Mouse (Mus musculus): ENCODE data around the gene Crybg2.

DNA sequence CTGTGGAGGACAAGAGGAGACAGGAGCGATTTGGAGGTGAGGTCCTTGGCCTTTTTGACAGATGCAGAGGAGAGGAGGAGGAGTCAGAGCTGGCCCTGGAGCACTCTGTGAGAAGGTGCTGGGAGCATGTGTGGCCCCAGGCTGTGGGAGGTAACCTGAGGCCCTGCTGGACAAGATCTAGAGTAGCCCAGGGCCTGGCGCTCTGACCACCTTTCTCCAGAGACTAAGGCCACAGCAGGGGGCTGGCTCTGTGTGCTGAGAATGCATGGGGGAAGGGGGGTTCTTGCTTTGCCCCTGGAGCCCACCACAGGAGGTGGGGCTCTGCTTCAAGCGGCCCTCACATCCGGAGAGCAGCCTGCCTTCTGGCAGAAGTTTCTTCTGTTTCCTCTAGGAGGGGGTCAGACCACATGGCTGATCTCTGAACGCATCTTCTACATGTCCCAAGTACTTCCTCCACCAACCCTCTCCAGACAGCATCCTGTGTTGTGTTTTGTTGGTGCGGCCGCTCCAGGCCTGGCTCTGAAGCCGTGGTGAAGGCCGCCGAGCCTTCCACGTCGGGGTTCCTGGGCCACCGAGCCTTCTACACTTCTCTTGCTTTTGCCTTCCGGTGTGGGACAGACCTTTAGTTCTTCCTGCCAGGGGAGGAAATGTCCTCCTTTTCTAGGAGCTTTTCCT, 57.6 kb downstream of the Crybg2 start:
- TF ChIP-seq CTCF (IDR thresholded peaks at IDR 0.05; ENCODE audit: low read depth, low read length) (no peak), GATA2 (IDR thresholded peaks at IDR 0.05; ENCODE audit: borderline replicate concordance, low read depth, low read length) (no peak), GATA1 (IDR thresholded peaks at IDR 0.05; ENCODE audit: borderline replicate concordance, low read length) (no peak), POLR2AphosphoS5 (IDR thresholded peaks at IDR 0.05; ENCODE audit: insufficient replicate concordance, low read depth, low read length) (no peak)
